Mouse (Mus musculus): ENCODE measurements at regions not wholly inside any gene's neighbourhood (a gene's known extent, or its start where the extent isn't known, plus 50 kb on each side); places are given as distances from the start of the nearest gene placed in this dataset.

- ATAC-seq (ENCODE audit: extremely low read depth, insufficient number of reproducible peaks, low FRiP score, poor library complexity, severe bottlenecking): no peak
Observed at GRCm38 (mm10) chr11:112209414-112209813, 572.6 kb upstream of the Sox9 start.

- ATAC-seq (ENCODE audit: extremely low read depth, insufficient number of reproducible peaks, low FRiP score, poor library complexity, severe bottlenecking): no peak
Observed at GRCm38 (mm10) chr11:112219046-112219720, 562.8 kb upstream of the Sox9 start.

GRCm38 (mm10) chr11:112234492-112235116 is 547.4 kb upstream of the Sox9 start:
- no peak for ATAC-seq (ENCODE audit: extremely low read depth, insufficient number of reproducible peaks, low FRiP score, poor library complexity, severe bottlenecking)

- ATAC-seq (ENCODE audit: extremely low read depth, insufficient number of reproducible peaks, low FRiP score, poor library complexity, severe bottlenecking): no peak
Observed at GRCm38 (mm10) chr11:112238960-112239884, 542.8 kb upstream of the Sox9 start.

- no peak for ATAC-seq (ENCODE audit: extremely low read depth, insufficient number of reproducible peaks, low FRiP score, poor library complexity, severe bottlenecking)
Observed at GRCm38 (mm10) chr11:112252548-112252947, 529.5 kb upstream of the Sox9 start.

- ATAC-seq (ENCODE audit: extremely low read depth, insufficient number of reproducible peaks, low FRiP score, poor library complexity, severe bottlenecking): no peak
Observed at GRCm38 (mm10) chr11:112253061-112253460, 529.0 kb upstream of the Sox9 start.

- ATAC-seq (ENCODE audit: extremely low read depth, insufficient number of reproducible peaks, low FRiP score, poor library complexity, severe bottlenecking): no peak
Observed at GRCm38 (mm10) chr11:112256326-112256725, 525.7 kb upstream of the Sox9 start.

- no peak for ATAC-seq (ENCODE audit: extremely low read depth, insufficient number of reproducible peaks, low FRiP score, poor library complexity, severe bottlenecking)
Observed at GRCm38 (mm10) chr11:112264077-112264476, 517.9 kb upstream of the Sox9 start.

- no peak for ATAC-seq (ENCODE audit: extremely low read depth, insufficient number of reproducible peaks, low FRiP score, poor library complexity, severe bottlenecking)
Observed at GRCm38 (mm10) chr11:112270911-112271310, 511.1 kb upstream of the Sox9 start.

GRCm38 (mm10) chr11:112278566-112278965 is 503.5 kb upstream of the Sox9 start:
- no peak for ATAC-seq (ENCODE audit: extremely low read depth, insufficient number of reproducible peaks, low FRiP score, poor library complexity, severe bottlenecking)

GRCm38 (mm10) chr11:112282911-112283310 is 499.1 kb upstream of the Sox9 start:
- no peak for ATAC-seq (ENCODE audit: extremely low read depth, insufficient number of reproducible peaks, low FRiP score, poor library complexity, severe bottlenecking)

- ATAC-seq (ENCODE audit: extremely low read depth, insufficient number of reproducible peaks, low FRiP score, poor library complexity, severe bottlenecking): no peak
Observed at GRCm38 (mm10) chr11:112298901-112299341, 483.1 kb upstream of the Sox9 start.

- no peak for ATAC-seq (ENCODE audit: extremely low read depth, insufficient number of reproducible peaks, low FRiP score, poor library complexity, severe bottlenecking)
Observed at GRCm38 (mm10) chr11:112303091-112303490, 478.9 kb upstream of the Sox9 start.

GRCm38 (mm10) chr11:112325850-112326249 is 456.2 kb upstream of the Sox9 start:
- no peak for ATAC-seq (ENCODE audit: extremely low read depth, insufficient number of reproducible peaks, low FRiP score, poor library complexity, severe bottlenecking)

GRCm38 (mm10) chr11:112327606-112328005 is 454.4 kb upstream of the Sox9 start:
- ATAC-seq (ENCODE audit: extremely low read depth, insufficient number of reproducible peaks, low FRiP score, poor library complexity, severe bottlenecking): no peak

- no peak for ATAC-seq (ENCODE audit: extremely low read depth, insufficient number of reproducible peaks, low FRiP score, poor library complexity, severe bottlenecking)
Observed at GRCm38 (mm10) chr11:112345133-112345532, 436.9 kb upstream of the Sox9 start.

GRCm38 (mm10) chr11:112345586-112345985 is 436.4 kb upstream of the Sox9 start:
- ATAC-seq (ENCODE audit: extremely low read depth, insufficient number of reproducible peaks, low FRiP score, poor library complexity, severe bottlenecking): no peak

- ATAC-seq (ENCODE audit: extremely low read depth, insufficient number of reproducible peaks, low FRiP score, poor library complexity, severe bottlenecking): no peak
Observed at GRCm38 (mm10) chr11:112346089-112346488, 435.9 kb upstream of the Sox9 start.

GRCm38 (mm10) chr11:112346532-112346931 is 435.5 kb upstream of the Sox9 start:
- ATAC-seq (ENCODE audit: extremely low read depth, insufficient number of reproducible peaks, low FRiP score, poor library complexity, severe bottlenecking): no peak

GRCm38 (mm10) chr11:112355311-112355710 is 426.7 kb upstream of the Sox9 start:
- ATAC-seq (ENCODE audit: extremely low read depth, insufficient number of reproducible peaks, low FRiP score, poor library complexity, severe bottlenecking): no peak

Data from neutrophil, adult 5-6 weeks (primary cell).